Mouse (Mus musculus) left cerebral cortex, adult 18-20 months (tissue): ENCODE measurements around the gene Pi4kb. TPM values are rescaled to one million over a fixed set of nuclear protein-coding genes. Genes with fewer than 3 reads are reported as not detected.
A peak's percentile ranks its signal among the peaks of the same experiment; 100 is the strongest.

ENCODE experiments used
- DNase-seq, 2 experiments: peaks; one replicate each; pipeline ENCODE4 v3.0.0; 2021 to 2022; ENCODE audit warnings: low spot score in 2 of 2, mixed read lengths in 1 of 2
- microRNA-seq, 2 experiments: library from miRNA; unstranded; fragments of <30 nt; microRNA quantifications; one replicate each; pipeline ENCODE4 v1.2.0; 2021
- total RNA-seq, 2 experiments: library from RNA; stranded (reverse); gene quantifications; 2 replicates each; pipeline ENCODE4 v1.2.3; 2021

The Pi4kb gene
- total RNA-seq, 2 experiments from 2014 or later = 60.9 to 62.2 TPM

GRCm38 (mm10) chr3:95054481-95055260 lies 80.1 kb downstream of the Pi4kb start:
- peak in 1 of 2 experiments; percentile 18 for DNase-seq

GRCm38 (mm10) chr3:95056275-95056674 lies 81.7 kb downstream of the Pi4kb start:
- DNase-seq = no peak

Small RNA genes within 50 kb of the gene (microRNA-seq; reads per million reads assigned to microRNA genes)
- gene Mir7013 = 5.5 to 5.7 reads per million in 2 experiments

Other genes with a start within 250 kb of the Pi4kb start
- 1 to 10 TPM; 3.2 to 3.6 TPM for gene Cgn, start 188.2 kb upstream of the Pi4kb start, total RNA-seq
- 10 to 100 TPM; 53.4 to 54.2 TPM for gene Pogz, start 137.2 kb upstream of the Pi4kb start, total RNA-seq
- gene Psmb4, start 87.8 kb upstream of the Pi4kb start, total RNA-seq = 100 to 1,000 TPM; 281 to 296 TPM
- 10 to 100 TPM in 1 of 2 experiments, 1 to 10 TPM in 1; 9.9 to 10.5 TPM for gene Selenbp1, start 41.7 kb upstream of the Pi4kb start, total RNA-seq
- gene Rfx5, start 20.7 kb upstream of the Pi4kb start, total RNA-seq = 10 to 100 TPM; 23.1 to 24.5 TPM
- gene Zfp687, start 40.7 kb downstream of the Pi4kb start, total RNA-seq = 10 to 100 TPM; 23.1 to 24.6 TPM
- gene Psmd4, start 67.9 kb downstream of the Pi4kb start, total RNA-seq = 100 to 1,000 TPM; 165 to 171 TPM
- 10 to 100 TPM; 53.1 to 61.1 TPM for gene Pip5k1a, start 132.2 kb downstream of the Pi4kb start, total RNA-seq
- gene Vps72, start 136.3 kb downstream of the Pi4kb start, total RNA-seq = 10 to 100 TPM; 41.7 to 44.4 TPM
- under 1 TPM in 1 of 2 experiments, not detected in 1; 0.73 TPM for gene Tmod4, start 149.7 kb downstream of the Pi4kb start, total RNA-seq
- 10 to 100 TPM; 45.3 to 47.6 TPM for gene Scnm1, start 159.3 kb downstream of the Pi4kb start, total RNA-seq
- 10 to 100 TPM; 15.8 to 17.1 TPM for gene Lysmd1, start 159.4 kb downstream of the Pi4kb start, total RNA-seq
- gene Tnfaip8l2, start 167.6 kb downstream of the Pi4kb start, total RNA-seq = 1 to 10 TPM; 1.5 to 1.6 TPM
- gene Sema6c, start 185.7 kb downstream of the Pi4kb start, total RNA-seq = 10 to 100 TPM; 24.4 to 27.0 TPM
- gene Gabpb2, start 243.2 kb downstream of the Pi4kb start, total RNA-seq = 10 to 100 TPM in 1 of 2 experiments, 1 to 10 TPM in 1; 9.6 to 10.4 TPM